Mouse (Mus musculus) stomach, embryonic 16.5 days (tissue): ENCODE results near the gene Ntn4. TPM values are rescaled to one million over a fixed set of nuclear protein-coding genes. Genes with fewer than 3 reads are reported as not detected.

Experiments
- ATAC-seq: fragments of 200-750 bp; cut with Nextera tagmentation; 2 replicates; pipeline ENCODE4 v1.8.0; 2017; ENCODE audit warnings: moderate number of reproducible peaks, moderate TSS enrichment; ENCODE audit not compliant: insufficient read depth, low FRiP score
- H3K27ac ChIP-seq: fragments of 300-500 bp; sonication (generic); 2 replicates; pipeline ENCODE4 v1.5.1; 2014; ENCODE audit warnings: low read length
- H3K27me3 ChIP-seq: fragments of 300-500 bp; sonication (generic); 2 replicates; pipeline ENCODE4 v1.6.1; 2014; ENCODE audit warnings: low read length, control low read depth, mixed read lengths; ENCODE audit not compliant: control insufficient read depth, insufficient read depth
- H3K36me3 ChIP-seq: fragments of 300-500 bp; sonication (generic); 2 replicates; pipeline ENCODE4 v1.6.1; 2014; ENCODE audit warnings: low read length; ENCODE audit not compliant: control insufficient read depth, insufficient read depth
- H3K4me1 ChIP-seq: fragments of 300-500 bp; sonication (generic); 2 replicates; pipeline ENCODE4 v1.6.1; 2014; ENCODE audit warnings: low read length, control low read depth, mixed read lengths; ENCODE audit not compliant: control insufficient read depth, insufficient read depth
- H3K4me2 ChIP-seq: fragments of 300-500 bp; sonication (generic); 2 replicates; pipeline ENCODE4 v1.6.1; 2014; ENCODE audit warnings: low read depth, low read length, mixed read lengths
- H3K4me3 ChIP-seq: fragments of 300-500 bp; sonication (generic); replicated peaks from 2 replicates; pipeline ENCODE4 v1.5.1; 2014; ENCODE audit warnings: mild to moderate bottlenecking, low read length
- H3K9ac ChIP-seq: fragments of 300-500 bp; sonication (generic); 2 replicates; pipeline ENCODE4 v1.6.1; 2014; ENCODE audit warnings: low read length
- H3K9me3 ChIP-seq: fragments of 300-500 bp; sonication (generic); replicated peaks from 2 replicates; pipeline ENCODE4 v1.6.1; 2016; ENCODE audit warnings: low read length, control low read depth; ENCODE audit not compliant: control insufficient read depth
- WGBS: fragments of 180-500 bp; shearing (Covaris S2); extraction: QIAGEN DNeasy Blood & Tissue Kit; methylation state at CpG from one replicate; pipeline ENCODE4 v1.1.7; 2014; 5-methylcytosine and 5-hydroxymethylcytosine counted together
- polyA plus RNA-seq: library from polyadenylated mRNA; unstranded; fragments of >200 nt; fragmentation: Nextera tagmentation; extraction: Ambion mirVana; gene quantifications from 2 replicates; pipeline ENCODE4 v1.2.1, GENCODE M21; 2015

Ntn4 gene
- 0.39 and 0.74 TPM in 2 replicates for polyA plus RNA-seq

- H3K4me2 ChIP-seq = peak within 1 kb of the TSS; percentile 99
- H3K9me3 ChIP-seq = no peaks in the 10 kb centered on the region
- no peak within 1 kb of the TSS for H3K27ac ChIP-seq
- H3K36me3 ChIP-seq = no peaks in the 10 kb centered on the region
- 6% methylated on average over 18 of the region's 30 CpGs for WGBS
- ATAC-seq = peak; percentile 31; the same call in 1 of the 2 replicates
- peaks cover 15% of the 10 kb centered on the region for H3K4me1 ChIP-seq
- H3K27me3 ChIP-seq = peaks cover 14% of the 10 kb centered on the region
- peak within 1 kb of the TSS; percentile 78 for H3K9ac ChIP-seq
- H3K4me3 ChIP-seq = peak within 1 kb of the TSS; percentile 70
These were observed at the start of gene Ntn4 for GRCm38 (mm10) chr10:93640521-93640952. Gene Ntn4, plus strand, starts transcription at chr10:93640681.

GRCm38 (mm10) chr10:93592456-93592855 is 48.0 kb upstream of the Ntn4 start:
- ATAC-seq = no peak
- WGBS = 52% methylated on average over 12 of the region's 12 CpGs
- no peaks in the 10 kb centered on the region for H3K9me3 ChIP-seq
- H3K4me3 ChIP-seq = no peak overlapping the region
- peaks cover 16% of the 10 kb centered on the region for H3K4me1 ChIP-seq
- H3K9ac ChIP-seq = no peak overlapping the region
- no peak overlapping the region for H3K4me2 ChIP-seq
- H3K27me3 ChIP-seq = no peaks in the 10 kb centered on the region
- H3K36me3 ChIP-seq = no peaks in the 10 kb centered on the region
- no peak overlapping the region for H3K27ac ChIP-seq

GRCm38 (mm10) chr10:93594022-93594482 is 46.4 kb upstream of the Ntn4 start:
- Histone ChIP-seq H3K4me1 (peaks cover 5% of the 10 kb centered on the region; the same call in 1 of the 2 replicates), H3K36me3 (no peaks in the 10 kb centered on the region), H3K9ac (peak overlapping the region; percentile 67), H3K4me3 (peak overlapping the region; percentile 46), H3K4me2 (peak overlapping the region; percentile 87), H3K27ac (no peak overlapping the region), H3K9me3 (no peaks in the 10 kb centered on the region), H3K27me3 (no peaks in the 10 kb centered on the region)
- ATAC-seq = peak; percentile 66; the same call in 1 of the 2 replicates
- WGBS = 2% methylated on average over 22 of the region's 22 CpGs

- no peaks in the 10 kb centered on the region for H3K9me3 ChIP-seq
- WGBS = 55% methylated on average over 4 of the region's 4 CpGs
These were observed 44.6 kb upstream of the Ntn4 start for GRCm38 (mm10) chr10:93595831-93596230.

GRCm38 (mm10) chr10:93596641-93597040 is 43.8 kb upstream of the Ntn4 start:
- H3K4me3 ChIP-seq = no peak overlapping the region
- H3K4me2 ChIP-seq = no peak overlapping the region
- H3K9ac ChIP-seq = no peak overlapping the region
- ATAC-seq = no peak
- WGBS = 70% methylated on average over 3 of the region's 3 CpGs
- no peaks in the 10 kb centered on the region for H3K36me3 ChIP-seq
- H3K27ac ChIP-seq = no peak overlapping the region
- no peaks in the 10 kb centered on the region for H3K9me3 ChIP-seq
- peaks cover 3% of the 10 kb centered on the region; the same call in 1 of the 2 replicates for H3K4me1 ChIP-seq
- no peaks in the 10 kb centered on the region for H3K27me3 ChIP-seq

More at GRCm38 (mm10) chr10:93595831-93596230, 44.6 kb upstream of the Ntn4 start:
- ATAC-seq = no peak
- Histone ChIP-seq H3K4me2 (no peak overlapping the region), H3K9ac (no peak overlapping the region), H3K27ac (no peak overlapping the region), H3K27me3 (no peaks in the 10 kb centered on the region), H3K4me3 (no peak overlapping the region), H3K36me3 (no peaks in the 10 kb centered on the region), H3K4me1 (peaks cover 3% of the 10 kb centered on the region; the same call in 1 of the 2 replicates)

- no peaks in the 10 kb centered on the region for H3K4me1 ChIP-seq
- H3K4me3 ChIP-seq = no peak overlapping the region
- H3K27me3 ChIP-seq = no peaks in the 10 kb centered on the region
- no peak overlapping the region for H3K9ac ChIP-seq
- no peaks in the 10 kb centered on the region for H3K9me3 ChIP-seq
- ATAC-seq = no peak
- 84% methylated on average over 5 of the region's 5 CpGs for WGBS
- no peaks in the 10 kb centered on the region for H3K36me3 ChIP-seq
- no peak overlapping the region for H3K4me2 ChIP-seq
- H3K27ac ChIP-seq = no peak overlapping the region
These were observed 38.2 kb upstream of the Ntn4 start for GRCm38 (mm10) chr10:93602309-93602708.

GRCm38 (mm10) chr10:93603256-93603655 is 37.2 kb upstream of the Ntn4 start:
- no peak overlapping the region for H3K4me3 ChIP-seq
- no peak overlapping the region for H3K27ac ChIP-seq
- no peak for ATAC-seq
- no peaks in the 10 kb centered on the region for H3K36me3 ChIP-seq
- no peaks in the 10 kb centered on the region for H3K27me3 ChIP-seq
- no peaks in the 10 kb centered on the region for H3K9me3 ChIP-seq
- 88% methylated on average over 1 of the region's 1 CpGs for whole genome bisulfite sequencing
- no peak overlapping the region for H3K4me2 ChIP-seq
- H3K9ac ChIP-seq = no peak overlapping the region
- no peaks in the 10 kb centered on the region for H3K4me1 ChIP-seq

GRCm38 (mm10) chr10:93606326-93606725 is 34.2 kb upstream of the Ntn4 start:
- H3K9ac ChIP-seq = no peak overlapping the region
- no peaks in the 10 kb centered on the region for H3K36me3 ChIP-seq
- no peaks in the 10 kb centered on the region for H3K27me3 ChIP-seq
- H3K4me2 ChIP-seq = no peak overlapping the region
- H3K9me3 ChIP-seq = peaks cover 6% of the 10 kb centered on the region
- no peaks in the 10 kb centered on the region for H3K4me1 ChIP-seq
- no peak overlapping the region for H3K27ac ChIP-seq
- WGBS = 85% methylated on average over 9 of the region's 9 CpGs
- no peak overlapping the region for H3K4me3 ChIP-seq
- no peak for ATAC-seq

- H3K4me3 ChIP-seq = no peak overlapping the region
- H3K9ac ChIP-seq = no peak overlapping the region
- H3K4me2 ChIP-seq = no peak overlapping the region
- H3K36me3 ChIP-seq = no peaks in the 10 kb centered on the region
- no peak for ATAC-seq
- no peak overlapping the region for H3K27ac ChIP-seq
- H3K27me3 ChIP-seq = no peaks in the 10 kb centered on the region
- WGBS = 43% methylated on average over 9 of the region's 9 CpGs
- H3K4me1 ChIP-seq = no peaks in the 10 kb centered on the region
- peaks cover 6% of the 10 kb centered on the region for H3K9me3 ChIP-seq
These were observed 32.4 kb upstream of the Ntn4 start for GRCm38 (mm10) chr10:93608051-93608450.
